Mouse (Mus musculus) intestine, embryonic 16.5 days (tissue): ENCODE data around the gene Igf2bp3. TPM values are rescaled to one million over a fixed set of nuclear protein-coding genes. Genes with fewer than 3 reads are reported as not detected.

Experiments
- ATAC-seq: fragments of 200-750 bp; cut with Nextera tagmentation; 2 replicates; pipeline ENCODE4 v1.8.0; 2017; ENCODE audit warnings: moderate TSS enrichment, moderate library complexity
- H3K27ac ChIP-seq: fragments of 300-500 bp; sonication (generic); 2 replicates; pipeline ENCODE4 v1.5.1; 2014; ENCODE audit warnings: mild to moderate bottlenecking, low read length
- H3K27me3 ChIP-seq: fragments of 300-500 bp; sonication (generic); replicated peaks from 2 replicates; pipeline ENCODE4 v1.6.1; 2014; ENCODE audit warnings: low read length, control low read depth, mixed read lengths; ENCODE audit not compliant: control insufficient read depth, insufficient read depth
- H3K36me3 ChIP-seq: fragments of 300-500 bp; sonication (generic); 2 replicates; pipeline ENCODE4 v1.6.1; 2014; ENCODE audit warnings: low read length, control low read depth; ENCODE audit not compliant: control insufficient read depth, insufficient read depth
- H3K4me1 ChIP-seq: fragments of 300-500 bp; sonication (generic); 2 replicates; pipeline ENCODE4 v1.6.1; 2014; ENCODE audit warnings: low read length, control low read depth, mixed read lengths; ENCODE audit not compliant: control insufficient read depth, insufficient read depth
- H3K4me2 ChIP-seq: fragments of 300-500 bp; sonication (generic); 2 replicates; pipeline ENCODE4 v1.6.1; 2014; ENCODE audit warnings: low read depth, low read length, control low read depth
- H3K4me3 ChIP-seq: fragments of 300-500 bp; sonication (generic); 2 replicates; pipeline ENCODE4 v1.5.1; 2014; ENCODE audit warnings: mild to moderate bottlenecking, low read length
- H3K9ac ChIP-seq: fragments of 300-500 bp; sonication (generic); 2 replicates; pipeline ENCODE4 v1.6.1; 2014; ENCODE audit warnings: low read depth, low read length
- H3K9me3 ChIP-seq: fragments of 300-500 bp; sonication (generic); 2 replicates; pipeline ENCODE4 v1.6.1; 2016; ENCODE audit warnings: low read length, control low read depth; ENCODE audit not compliant: control insufficient read depth
- WGBS: fragments of 180-500 bp; shearing (Covaris S2); extraction: QIAGEN DNeasy Blood & Tissue Kit; methylation state at CpG from one replicate; pipeline ENCODE4 v1.1.7; 2014; 5-methylcytosine and 5-hydroxymethylcytosine counted together
- polyA plus RNA-seq: library from polyadenylated mRNA; unstranded; fragments of >200 nt; fragmentation: Nextera tagmentation; extraction: Ambion mirVana; gene quantifications from 2 replicates; pipeline ENCODE4 v1.2.1, GENCODE M21; 2015

Gene Igf2bp3
- polyA plus RNA-seq, 1 experiment from 2014 or later, result 78.7 TPM

- H3K4me2 ChIP-seq, result no peak overlapping the region
- ATAC-seq, result no peak
- no peaks in the 10 kb centered on the region for H3K27me3 ChIP-seq
- H3K9me3 ChIP-seq, result no peaks in the 10 kb centered on the region; the same call in 1 of the 2 replicates
- peaks cover 21% of the 10 kb centered on the region for H3K36me3 ChIP-seq
- no peaks in the 10 kb centered on the region for H3K4me1 ChIP-seq
- no peak overlapping the region for H3K9ac ChIP-seq
- WGBS, result 91% methylated on average over 4 of the region's 4 CpGs
- no peak overlapping the region for H3K27ac ChIP-seq
- H3K4me3 ChIP-seq, result no peak overlapping the region
Observed at GRCm38 (mm10) chr6:49194536-49194935, 20.2 kb downstream of the Igf2bp3 start.

- no peak overlapping the region for H3K27ac ChIP-seq
- no peak for ATAC-seq
- H3K36me3 ChIP-seq, result peaks cover 12% of the 10 kb centered on the region
- H3K4me1 ChIP-seq, result 0 out of 2 replicates have a peak, but pooled peaks cover 2% of the 10 kb centered on the region
- H3K4me3 ChIP-seq, result no peak overlapping the region
- no peak overlapping the region for H3K9ac ChIP-seq
- H3K4me2 ChIP-seq, result no peak overlapping the region
- no peaks in the 10 kb centered on the region; the same call in 1 of the 2 replicates for H3K9me3 ChIP-seq
- no peaks in the 10 kb centered on the region for H3K27me3 ChIP-seq
Observed at GRCm38 (mm10) chr6:49189363-49189762, 25.4 kb downstream of the Igf2bp3 start.

- Histone ChIP-seq H3K9ac (no peak overlapping the region), H3K4me2 (no peak overlapping the region), H3K9me3 (no peaks in the 10 kb centered on the region; the same call in 1 of the 2 replicates), H3K27ac (no peak overlapping the region), H3K4me3 (no peak overlapping the region), H3K27me3 (no peaks in the 10 kb centered on the region), H3K36me3 (peaks cover 12% of the 10 kb centered on the region), H3K4me1 (peaks cover 2% of the 10 kb centered on the region; the same call in 1 of the 2 replicates)
- no peak for ATAC-seq
- 85% methylated on average over 7 of the region's 7 CpGs for WGBS
Observed at GRCm38 (mm10) chr6:49187299-49187698, 27.5 kb downstream of the Igf2bp3 start.

- no peaks in the 10 kb centered on the region for H3K27me3 ChIP-seq
- no peak overlapping the region for H3K4me2 ChIP-seq
- no peaks in the 10 kb centered on the region for H3K36me3 ChIP-seq
- H3K9ac ChIP-seq, result no peak overlapping the region
- 70% methylated on average over 5 of the region's 5 CpGs for WGBS
- H3K4me3 ChIP-seq, result no peak overlapping the region
- H3K9me3 ChIP-seq, result no peaks in the 10 kb centered on the region
- ATAC-seq, result no peak
- no peak overlapping the region for H3K27ac ChIP-seq
- H3K4me1 ChIP-seq, result peaks cover 26% of the 10 kb centered on the region
Observed at GRCm38 (mm10) chr6:49176018-49176417, 38.7 kb downstream of the Igf2bp3 start.

- Histone ChIP-seq H3K4me2 (no peak overlapping the region), H3K36me3 (no peaks in the 10 kb centered on the region), H3K4me1 (peaks cover 22% of the 10 kb centered on the region), H3K9ac (no peak overlapping the region), H3K4me3 (no peak overlapping the region), H3K27me3 (no peaks in the 10 kb centered on the region), H3K9me3 (no peaks in the 10 kb centered on the region), H3K27ac (no peak overlapping the region; the same call in 1 of the 2 replicates)
- ATAC-seq, result 0 out of 2 replicates have a peak, but pooled peaks have one; percentile 5
Observed at GRCm38 (mm10) chr6:49174616-49175015, 40.1 kb downstream of the Igf2bp3 start.

GRCm38 (mm10) chr6:49173674-49174073 is 41.1 kb downstream of the Igf2bp3 start:
- H3K27ac ChIP-seq, result no peak overlapping the region
- H3K4me2 ChIP-seq, result no peak overlapping the region
- ATAC-seq, result peak; percentile 66
- H3K9ac ChIP-seq, result no peak overlapping the region
- 60% methylated on average over 4 of the region's 4 CpGs for WGBS
- no peak overlapping the region for H3K4me3 ChIP-seq
- no peaks in the 10 kb centered on the region for H3K36me3 ChIP-seq
- peaks cover 23% of the 10 kb centered on the region for H3K4me1 ChIP-seq
- H3K9me3 ChIP-seq, result no peaks in the 10 kb centered on the region
- H3K27me3 ChIP-seq, result no peaks in the 10 kb centered on the region

GRCm38 (mm10) chr6:49173265-49173664 is 41.5 kb downstream of the Igf2bp3 start:
- H3K4me1 ChIP-seq, result peaks cover 26% of the 10 kb centered on the region
- 86% methylated on average over 7 of the region's 7 CpGs for WGBS
- H3K27ac ChIP-seq, result no peak overlapping the region

GRCm38 (mm10) chr6:49171216-49171615 is 43.5 kb downstream of the Igf2bp3 start:
- Histone ChIP-seq H3K36me3 (no peaks in the 10 kb centered on the region), H3K9ac (no peak overlapping the region), H3K27ac (no peak overlapping the region), H3K4me3 (no peak overlapping the region), H3K9me3 (no peaks in the 10 kb centered on the region), H3K4me2 (no peak overlapping the region), H3K27me3 (no peaks in the 10 kb centered on the region), H3K4me1 (peaks cover 28% of the 10 kb centered on the region)
- 91% methylated on average over 5 of the region's 5 CpGs for WGBS
- ATAC-seq, result no peak

More at GRCm38 (mm10) chr6:49173265-49173664, 41.5 kb downstream of the Igf2bp3 start:
- Histone ChIP-seq H3K9ac (no peak overlapping the region), H3K9me3 (no peaks in the 10 kb centered on the region), H3K36me3 (no peaks in the 10 kb centered on the region), H3K27me3 (no peaks in the 10 kb centered on the region), H3K4me2 (no peak overlapping the region), H3K4me3 (no peak overlapping the region)
- no peak for ATAC-seq

GRCm38 (mm10) chr6:49168648-49169047 is 46.1 kb downstream of the Igf2bp3 start:
- H3K9ac ChIP-seq, result no peak overlapping the region
- ATAC-seq, result no peak

GRCm38 (mm10) chr6:49167406-49167805 is 47.4 kb downstream of the Igf2bp3 start:
- ATAC-seq, result no peak
- Histone ChIP-seq H3K9ac (no peak overlapping the region), H3K4me2 (no peak overlapping the region), H3K27me3 (no peaks in the 10 kb centered on the region), H3K9me3 (no peaks in the 10 kb centered on the region), H3K4me1 (peaks cover 20% of the 10 kb centered on the region), H3K27ac (no peak overlapping the region), H3K4me3 (no peak overlapping the region), H3K36me3 (no peaks in the 10 kb centered on the region)
- WGBS, result 62% methylated on average over 4 of the region's 4 CpGs

More at GRCm38 (mm10) chr6:49168648-49169047, 46.1 kb downstream of the Igf2bp3 start:
- H3K4me2 ChIP-seq, result no peak overlapping the region
- no peak overlapping the region for H3K4me3 ChIP-seq
- H3K36me3 ChIP-seq, result no peaks in the 10 kb centered on the region
- H3K27ac ChIP-seq, result no peak overlapping the region
- WGBS, result 53% methylated on average over 3 of the region's 3 CpGs
- no peaks in the 10 kb centered on the region for H3K27me3 ChIP-seq
- no peaks in the 10 kb centered on the region for H3K9me3 ChIP-seq
- H3K4me1 ChIP-seq, result peaks cover 20% of the 10 kb centered on the region
